Mouse (Mus musculus): ENCODE results near the gene Il11. TPM values are rescaled to one million over a fixed set of nuclear protein-coding genes. Genes with fewer than 3 reads are reported as not detected.

Gene Il11
- polyA plus RNA-seq, 1 experiment from 2014 or later: 0.48 TPM

Other genes with a start within 250 kb of the Il11 start
- 71.5 and 79.9 TPM in 2 replicates for gene Syt5, start 235.3 kb downstream of the Il11 start, polyA plus RNA-seq (2014; fragmentation: Nextera tagmentation; extraction: Ambion mirVana)
- gene Ptprh, start 178.8 kb downstream of the Il11 start, polyA plus RNA-seq (2014; fragmentation: Nextera tagmentation; extraction: Ambion mirVana): 0.20 and 0.22 TPM in 2 replicates
- gene Tmem86b, start 151.4 kb downstream of the Il11 start, polyA plus RNA-seq (2014; fragmentation: Nextera tagmentation; extraction: Ambion mirVana): 3.3 and 3.4 TPM in 2 replicates
- gene Ppp6r1, start 123.8 kb downstream of the Il11 start, polyA plus RNA-seq (2014; fragmentation: Nextera tagmentation; extraction: Ambion mirVana): 6.1 and 10.9 TPM in 2 replicates
- 141 and 143 TPM in 2 replicates for gene Hspbp1, start 97.8 kb downstream of the Il11 start, polyA plus RNA-seq (2014; fragmentation: Nextera tagmentation; extraction: Ambion mirVana)
- 10.1 and 12.9 TPM in 2 replicates for gene Brsk1, start 92.3 kb downstream of the Il11 start, polyA plus RNA-seq (2014; fragmentation: Nextera tagmentation; extraction: Ambion mirVana)
- gene Tmem150b, start 57.6 kb downstream of the Il11 start, polyA plus RNA-seq (2014; fragmentation: Nextera tagmentation; extraction: Ambion mirVana): 0.19 TPM in 2 replicates
- 50.9 and 64.8 TPM in 2 replicates for gene Kmt5c, start 42.7 kb downstream of the Il11 start, polyA plus RNA-seq (2014; fragmentation: Nextera tagmentation; extraction: Ambion mirVana)
- gene Cox6b2, start 29.8 kb downstream of the Il11 start, polyA plus RNA-seq (2014; fragmentation: Nextera tagmentation; extraction: Ambion mirVana): 10.8 and 17.7 TPM in 2 replicates
- 0.13 TPM in 1 of 2 replicates, not detected in the other for gene Fam71e2, start 11.6 kb downstream of the Il11 start, polyA plus RNA-seq (2014; fragmentation: Nextera tagmentation; extraction: Ambion mirVana)
- 0.46 TPM in 1 of 2 replicates, not detected in the other for gene Tmem190, start 78 bp upstream of the Il11 start, polyA plus RNA-seq (2014; fragmentation: Nextera tagmentation; extraction: Ambion mirVana)
- 3.5 and 3.6 TPM in 2 replicates for gene Tmem238, start 6.8 kb upstream of the Il11 start, polyA plus RNA-seq (2014; fragmentation: Nextera tagmentation; extraction: Ambion mirVana)
- gene Rpl28, start 10.0 kb upstream of the Il11 start, polyA plus RNA-seq (2014; fragmentation: Nextera tagmentation; extraction: Ambion mirVana): 154 and 173 TPM in 2 replicates
- gene Ube2s, start 29.7 kb upstream of the Il11 start, polyA plus RNA-seq (2014; fragmentation: Nextera tagmentation; extraction: Ambion mirVana): 249 and 263 TPM in 2 replicates
- 16.8 and 18.7 TPM in 2 replicates for gene Shisa7, start 61.8 kb upstream of the Il11 start, polyA plus RNA-seq (2014; fragmentation: Nextera tagmentation; extraction: Ambion mirVana)
- 3.2 and 3.9 TPM in 2 replicates for gene Isoc2b, start 87.4 kb upstream of the Il11 start, polyA plus RNA-seq (2014; fragmentation: Nextera tagmentation; extraction: Ambion mirVana)
- gene Isoc2a, start 94.3 kb upstream of the Il11 start, polyA plus RNA-seq (2014; fragmentation: Nextera tagmentation; extraction: Ambion mirVana): 0.58 and 0.76 TPM in 2 replicates
- gene Gm36210, start 123.7 kb upstream of the Il11 start, polyA plus RNA-seq (2014; fragmentation: Nextera tagmentation; extraction: Ambion mirVana): 0.37 and 0.41 TPM in 2 replicates
- gene Zfp628, start 132.4 kb upstream of the Il11 start, polyA plus RNA-seq (2014; fragmentation: Nextera tagmentation; extraction: Ambion mirVana): 2.8 and 3.7 TPM in 2 replicates
- gene Nat14, start 139.2 kb upstream of the Il11 start, polyA plus RNA-seq (2014; fragmentation: Nextera tagmentation; extraction: Ambion mirVana): 24.4 and 27.9 TPM in 2 replicates
- gene Ssc5d, start 142.9 kb upstream of the Il11 start, polyA plus RNA-seq (2014; fragmentation: Nextera tagmentation; extraction: Ambion mirVana): 0.40 and 1.3 TPM in 2 replicates
- not detected in 2 replicates for gene Sbk2, start 181.5 kb upstream of the Il11 start, polyA plus RNA-seq (2014; fragmentation: Nextera tagmentation; extraction: Ambion mirVana)
- gene Sbk3, start 188.3 kb upstream of the Il11 start, polyA plus RNA-seq (2014; fragmentation: Nextera tagmentation; extraction: Ambion mirVana): 0.52 and 0.75 TPM in 2 replicates
- 55.6 and 67.7 TPM in 2 replicates for gene Zfp579, start 213.3 kb upstream of the Il11 start, polyA plus RNA-seq (2014; fragmentation: Nextera tagmentation; extraction: Ambion mirVana)
- 5.9 and 7.9 TPM in 2 replicates for gene Zfp524, start 231.6 kb upstream of the Il11 start, polyA plus RNA-seq (2014; fragmentation: Nextera tagmentation; extraction: Ambion mirVana)
- gene Fiz1, start 231.8 kb upstream of the Il11 start, polyA plus RNA-seq (2014; fragmentation: Nextera tagmentation; extraction: Ambion mirVana): 27.2 and 30.4 TPM in 2 replicates
- gene Gm44973, start 232.6 kb upstream of the Il11 start, polyA plus RNA-seq (2014; fragmentation: Nextera tagmentation; extraction: Ambion mirVana): 2.6 and 2.7 TPM in 2 replicates
- gene Zfp865, start 237.5 kb upstream of the Il11 start, polyA plus RNA-seq (2014; fragmentation: Nextera tagmentation; extraction: Ambion mirVana): 5.9 and 6.8 TPM in 2 replicates
- 53.6 and 64.8 TPM in 2 replicates for gene Ccdc106, start 237.7 kb upstream of the Il11 start, polyA plus RNA-seq (2014; fragmentation: Nextera tagmentation; extraction: Ambion mirVana)